Mouse (Mus musculus): Measurements from ENCODE around the gene Spef1. TPM values are rescaled to one million over a fixed set of nuclear protein-coding genes. Genes with fewer than 3 reads are reported as not detected.

The Spef1 gene
- polyA plus RNA-seq, 1 experiment = 13.1 TPM

DNA sequence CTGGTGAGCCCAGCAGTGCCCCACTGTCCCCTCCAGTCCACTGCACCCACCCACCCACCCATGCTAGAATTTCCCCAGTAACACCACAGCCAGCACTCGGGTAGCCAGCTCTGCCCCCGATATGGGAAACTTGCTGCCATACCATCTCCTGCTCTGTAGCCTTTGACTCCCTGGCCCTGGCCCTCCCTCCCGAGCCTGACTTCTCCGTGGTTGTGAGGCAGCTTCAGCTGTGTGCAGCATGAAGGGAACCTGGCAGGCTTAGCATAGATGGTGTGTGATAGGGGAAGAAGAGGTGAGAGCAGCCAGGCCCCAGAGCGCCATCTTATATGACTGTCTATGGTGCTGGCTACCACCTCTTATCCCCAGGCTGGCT lies 46.6 kb downstream of the Spef1 start:
- Histone ChIP-seq H3K4me1 (ENCODE audit: control insufficient read depth, insufficient read depth, low read length) (peaks cover 6% of the 10 kb centered on the region; the same call in 1 of the 2 replicates), H3K36me3 (ENCODE audit: control insufficient read depth, insufficient read depth, low read length) (no peaks in the 10 kb centered on the region), H3K27ac (ENCODE audit: control insufficient read depth, insufficient read depth, low read depth, low read length) (no peak overlapping the region), H3K4me3 (ENCODE audit: control insufficient read depth, low read depth, low read length) (no peak overlapping the region), H3K27me3 (ENCODE audit: control insufficient read depth, insufficient read depth, low read length) (no peaks in the 10 kb centered on the region)
- no peak for TF ChIP-seq CTCF (IDR thresholded peaks at IDR 0.05; ENCODE audit: control insufficient read depth, insufficient read depth, insufficient replicate concordance, low read depth, low read length)

GRCm38 (mm10) chr2:131139886-131140532 lies 47.1 kb downstream of the Spef1 start:
- Histone ChIP-seq H3K27me3 (ENCODE audit: control insufficient read depth, insufficient read depth, low read length) (no peaks in the 10 kb centered on the region), H3K4me1 (ENCODE audit: control insufficient read depth, insufficient read depth, low read length) (peaks cover 6% of the 10 kb centered on the region; the same call in 1 of the 2 replicates), H3K4me3 (ENCODE audit: control insufficient read depth, low read depth, low read length) (no peak overlapping the region), H3K36me3 (ENCODE audit: control insufficient read depth, insufficient read depth, low read length) (no peaks in the 10 kb centered on the region), H3K27ac (ENCODE audit: control insufficient read depth, insufficient read depth, low read depth, low read length) (no peak overlapping the region)
- TF ChIP-seq CTCF (IDR thresholded peaks at IDR 0.05; ENCODE audit: control insufficient read depth, insufficient read depth, insufficient replicate concordance, low read depth, low read length) (no peak), POLR2A (IDR thresholded peaks at IDR 0.05; ENCODE audit: control insufficient read depth, low read depth, low read length) (no peak)

DNA sequence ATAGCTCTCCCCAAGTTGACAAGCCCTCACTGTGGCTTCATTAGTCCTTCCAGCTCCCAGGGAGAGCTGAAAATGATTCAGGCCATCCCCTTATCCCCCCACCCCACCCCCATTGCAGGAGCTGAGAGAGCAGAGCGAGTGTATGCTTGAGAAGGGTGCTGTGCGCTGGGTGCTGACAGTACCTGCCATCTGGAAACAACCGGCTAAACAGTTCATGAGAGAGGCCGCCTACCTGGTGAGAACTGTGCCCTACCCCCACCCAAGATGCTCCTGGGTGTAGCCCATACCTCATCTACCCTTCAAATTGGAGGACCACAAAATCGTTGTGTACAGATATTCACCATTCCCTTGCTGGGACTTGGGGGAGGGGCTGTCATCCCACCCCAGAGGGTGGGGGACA lies 47.8 kb downstream of the Spef1 start:
- Histone ChIP-seq H3K36me3 (ENCODE audit: control insufficient read depth, insufficient read depth, low read length) (no peaks in the 10 kb centered on the region), H3K27ac (ENCODE audit: control insufficient read depth, insufficient read depth, low read depth, low read length) (no peak overlapping the region), H3K27me3 (ENCODE audit: control insufficient read depth, insufficient read depth, low read length) (no peaks in the 10 kb centered on the region), H3K4me3 (ENCODE audit: control insufficient read depth, low read depth, low read length) (no peak overlapping the region), H3K4me1 (ENCODE audit: control insufficient read depth, insufficient read depth, low read length) (peaks cover 6% of the 10 kb centered on the region; the same call in 1 of the 2 replicates)
- TF ChIP-seq CTCF (IDR thresholded peaks at IDR 0.05; ENCODE audit: control insufficient read depth, insufficient read depth, insufficient replicate concordance, low read depth, low read length) (no peak), POLR2A (IDR thresholded peaks at IDR 0.05; ENCODE audit: control insufficient read depth, low read depth, low read length) (no peak)

DNA sequence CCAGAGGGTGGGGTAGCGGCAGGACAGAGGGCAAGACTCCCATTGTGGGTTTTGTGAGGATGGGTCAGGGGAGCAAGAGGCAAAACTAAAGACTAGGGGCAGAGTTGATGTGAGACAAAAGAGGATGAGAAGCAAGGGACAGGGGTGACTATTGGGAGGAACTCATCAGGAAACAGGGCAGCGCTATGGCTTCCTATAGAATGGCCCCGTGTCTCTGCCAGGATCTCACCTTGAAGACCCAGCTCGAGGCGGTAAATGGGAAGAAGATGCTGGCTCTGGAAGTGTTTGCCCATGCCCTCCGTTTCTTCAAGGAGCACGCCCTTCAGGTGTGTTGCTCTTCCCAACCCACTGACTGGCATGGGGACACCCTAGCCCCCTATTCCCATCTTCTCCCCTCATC lies 48.3 kb downstream of the Spef1 start:
- no peak overlapping the region for H3K4me3 ChIP-seq (ENCODE audit: control insufficient read depth, low read depth, low read length)
- no peaks in the 10 kb centered on the region for H3K27me3 ChIP-seq (ENCODE audit: control insufficient read depth, insufficient read depth, low read length)
- H3K4me1 ChIP-seq (ENCODE audit: control insufficient read depth, insufficient read depth, low read length) = peaks cover 6% of the 10 kb centered on the region; the same call in 1 of the 2 replicates
- no peaks in the 10 kb centered on the region for H3K36me3 ChIP-seq (ENCODE audit: control insufficient read depth, insufficient read depth, low read length)
- TF ChIP-seq CTCF (IDR thresholded peaks at IDR 0.05; ENCODE audit: control insufficient read depth, insufficient read depth, insufficient replicate concordance, low read depth, low read length) (no peak), POLR2A (IDR thresholded peaks at IDR 0.05; ENCODE audit: control insufficient read depth, low read depth, low read length) (no peak)
- no peak overlapping the region for H3K27ac ChIP-seq (ENCODE audit: control insufficient read depth, insufficient read depth, low read depth, low read length)

GRCm38 (mm10) chr2:131138296-131138695 lies 48.8 kb downstream of the Spef1 start:
- Histone ChIP-seq H3K27me3 (ENCODE audit: control insufficient read depth, insufficient read depth, low read length) (no peaks in the 10 kb centered on the region), H3K27ac (ENCODE audit: control insufficient read depth, insufficient read depth, low read depth, low read length) (no peak overlapping the region), H3K4me1 (ENCODE audit: control insufficient read depth, insufficient read depth, low read length) (peaks cover 6% of the 10 kb centered on the region; the same call in 1 of the 2 replicates), H3K4me3 (ENCODE audit: control insufficient read depth, low read depth, low read length) (no peak overlapping the region), H3K36me3 (ENCODE audit: control insufficient read depth, insufficient read depth, low read length) (no peaks in the 10 kb centered on the region)
- no peak for TF ChIP-seq POLR2A (IDR thresholded peaks at IDR 0.05; ENCODE audit: control insufficient read depth, low read depth, low read length)
- TF ChIP-seq CTCF (IDR thresholded peaks at IDR 0.05; ENCODE audit: control insufficient read depth, insufficient read depth, insufficient replicate concordance, low read depth, low read length) = no peak

DNA sequence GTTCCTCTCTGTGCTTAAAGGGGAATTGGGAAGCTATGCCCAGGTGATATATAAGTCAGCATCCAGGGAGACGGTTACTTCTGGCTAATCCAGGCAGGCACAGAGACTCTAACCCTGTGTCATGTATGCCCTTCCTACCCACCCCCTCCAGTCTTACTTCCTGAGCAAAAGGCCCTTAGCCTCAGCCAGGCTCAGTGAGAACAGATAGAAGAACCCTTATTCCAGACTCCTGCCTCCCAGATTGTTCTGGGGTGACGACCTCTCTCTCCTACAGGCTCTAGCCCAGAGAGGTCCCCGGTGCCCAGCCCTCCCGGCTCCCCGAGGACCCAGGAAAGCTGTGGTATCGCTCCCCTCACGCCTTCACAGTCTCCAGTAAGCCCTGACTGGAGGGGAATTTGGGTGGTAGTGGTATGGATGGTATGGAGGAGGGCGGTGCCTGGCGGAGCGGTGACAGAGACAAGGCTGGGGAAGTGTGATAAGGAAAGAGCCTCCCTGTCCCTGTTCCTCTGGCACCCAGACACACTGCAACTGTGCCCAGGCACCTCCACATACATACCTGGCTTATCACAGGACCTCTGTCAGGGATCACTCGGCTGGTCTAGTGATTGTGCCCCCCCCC lies 51.5 kb downstream of the Spef1 start:
- Histone ChIP-seq H3K4me1 (ENCODE audit: control insufficient read depth, insufficient read depth, low read length) (no peaks in the 10 kb centered on the region; the same call in 1 of the 2 replicates), H3K4me3 (ENCODE audit: control insufficient read depth, low read depth, low read length) (no peak overlapping the region), H3K27ac (ENCODE audit: control insufficient read depth, insufficient read depth, low read depth, low read length) (no peak overlapping the region), H3K36me3 (ENCODE audit: control insufficient read depth, insufficient read depth, low read length) (no peaks in the 10 kb centered on the region), H3K27me3 (ENCODE audit: control insufficient read depth, insufficient read depth, low read length) (no peaks in the 10 kb centered on the region)
- TF ChIP-seq CTCF (IDR thresholded peaks at IDR 0.05; ENCODE audit: control insufficient read depth, insufficient read depth, insufficient replicate concordance, low read depth, low read length) = no peak
- no peak for TF ChIP-seq POLR2A (IDR thresholded peaks at IDR 0.05; ENCODE audit: control insufficient read depth, low read depth, low read length)

DNA sequence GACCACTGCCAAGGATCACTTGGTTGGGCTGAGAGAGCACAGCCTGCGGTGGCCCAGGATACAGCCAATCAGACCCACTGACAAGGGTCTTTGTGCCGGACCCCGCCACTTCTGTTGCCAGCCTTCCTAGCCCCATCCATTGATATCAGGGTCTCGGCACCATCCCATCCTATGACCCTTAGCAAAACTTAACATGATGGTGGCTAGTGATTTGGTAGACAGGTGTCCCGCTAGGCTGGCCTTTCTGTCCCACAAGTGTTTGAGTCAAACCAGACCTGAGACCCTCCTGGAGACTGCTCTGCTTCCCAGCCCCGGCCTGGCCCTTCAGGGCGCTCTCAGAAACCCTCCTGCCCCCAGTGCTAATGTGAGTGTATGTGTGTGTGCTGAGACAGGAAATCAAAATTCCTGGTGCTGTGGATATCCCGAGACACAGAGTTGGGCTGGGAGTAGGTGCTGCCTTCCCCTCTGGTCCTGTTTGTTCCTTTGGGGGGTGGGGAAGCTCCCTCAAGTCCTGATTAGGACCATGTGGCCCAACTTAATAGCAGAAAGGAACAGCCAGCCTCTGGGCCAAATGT lies 52.2 kb downstream of the Spef1 start:
- TF ChIP-seq POLR2A (IDR thresholded peaks at IDR 0.05; ENCODE audit: control insufficient read depth, low read depth, low read length) (no peak), CTCF (IDR thresholded peaks at IDR 0.05; ENCODE audit: control insufficient read depth, insufficient read depth, insufficient replicate concordance, low read depth, low read length) (no peak)
- no peak overlapping the region for H3K27ac ChIP-seq (ENCODE audit: control insufficient read depth, insufficient read depth, low read depth, low read length)
- no peak overlapping the region for H3K4me3 ChIP-seq (ENCODE audit: control insufficient read depth, low read depth, low read length)
- H3K4me1 ChIP-seq (ENCODE audit: control insufficient read depth, insufficient read depth, low read length) = no peaks in the 10 kb centered on the region; the same call in 1 of the 2 replicates
- H3K36me3 ChIP-seq (ENCODE audit: control insufficient read depth, insufficient read depth, low read length) = no peaks in the 10 kb centered on the region
- H3K27me3 ChIP-seq (ENCODE audit: control insufficient read depth, insufficient read depth, low read length) = no peaks in the 10 kb centered on the region

Data from testis, adult 2 months (tissue).